Mouse (Mus musculus) 3134 (cell line): ENCODE measurements around the gene Bud31.
"Not testable (repeated sequence)": the region's sequence is repeated elsewhere in the genome, so short reads cannot be mapped to it uniquely, and the experiment has no call there.

Experiments used
- DNase-seq: peaks from one replicate; pipeline ENCODE4 v3.0.0-alpha.2; 2011; ENCODE audit warnings: low spot score; ENCODE audit not compliant: insufficient read length; ENCODE audit errors: extremely low read depth

Gene Bud31

GRCm38 (mm10) chr5:145139571-145140519, at the start of gene Bud31, which contains the start of gene Pdap1:
TSS of gene Bud31 (plus strand) at chr5:145140362.
TSS of gene Pdap1 (minus strand) at chr5:145140238.
- peak; percentile 94 for DNase-seq

GRCm38 (mm10) chr5:145096195-145096594, 44.0 kb upstream of the Bud31 start:
- DNase-seq = no peak

DNA sequence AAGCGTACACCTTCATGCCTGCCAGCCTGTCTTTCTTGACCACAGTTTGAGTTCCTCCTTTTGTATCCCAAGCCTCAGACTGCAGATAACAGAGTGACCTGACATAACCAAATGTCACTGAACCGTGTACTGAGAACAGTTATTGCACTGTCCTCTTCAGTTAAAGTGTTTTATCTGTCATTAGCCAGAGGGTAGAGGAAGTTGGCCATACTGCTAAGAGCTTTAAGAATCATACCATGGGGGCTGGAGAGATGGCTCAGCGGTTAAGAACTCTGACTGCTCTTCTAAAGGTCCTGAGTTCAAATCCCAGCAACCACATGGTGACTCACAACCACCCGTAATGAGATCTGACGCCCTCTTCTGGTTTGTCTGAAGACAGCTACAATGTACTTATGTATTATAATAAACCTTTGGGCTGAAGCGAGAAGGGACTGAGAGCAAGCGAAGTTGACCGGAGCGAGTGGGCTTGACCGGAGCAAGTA, 41.8 kb upstream of the Bud31 start:
- DNase-seq = no peak

DNA sequence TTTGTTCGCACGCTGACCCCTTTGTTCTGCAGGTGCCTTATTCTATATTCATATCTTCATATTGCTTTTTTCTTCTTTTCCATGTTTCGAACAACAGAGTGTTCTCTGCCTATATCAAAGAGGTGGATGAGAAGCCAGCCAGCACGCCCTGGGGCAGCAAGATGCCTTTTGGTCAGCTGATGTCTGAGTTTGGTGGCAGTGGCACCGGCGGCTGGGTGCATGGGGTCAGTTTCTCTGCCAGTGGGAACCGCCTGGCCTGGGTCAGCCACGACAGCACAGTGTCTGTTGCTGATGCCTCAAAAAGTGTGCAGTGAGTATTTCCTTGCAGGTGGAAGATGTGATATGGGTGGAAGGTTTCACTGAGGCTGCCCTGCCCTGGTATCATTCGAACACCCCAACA, 39.2 kb upstream of the Bud31 start:
- DNase-seq = no peak

DNA sequence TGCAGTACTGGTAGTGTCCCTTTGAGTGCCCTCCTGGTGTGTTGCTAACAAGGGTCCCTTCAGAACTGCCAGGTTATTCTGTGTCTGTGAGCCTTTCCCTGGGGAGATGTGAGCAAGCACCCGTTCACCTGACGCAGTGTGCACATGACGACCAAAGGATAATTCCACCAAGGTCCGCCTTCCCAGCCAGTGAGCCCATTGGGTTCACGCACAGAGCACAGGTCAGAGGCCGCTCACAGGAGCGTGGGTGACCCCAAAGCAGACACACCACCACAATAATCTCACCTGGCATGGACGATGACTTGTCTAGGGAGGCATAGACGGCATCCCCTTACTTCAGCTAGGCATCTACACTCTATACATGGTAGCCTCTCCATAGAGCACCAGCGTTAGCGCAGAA, 38.7 kb upstream of the Bud31 start:
- DNase-seq = not testable (repeated sequence)

GRCm38 (mm10) chr5:145102706-145103105, 37.5 kb upstream of the Bud31 start:
- no peak for DNase-seq

GRCm38 (mm10) chr5:145104328-145104727, 35.8 kb upstream of the Bud31 start:
- no peak for DNase-seq

- DNase-seq = no peak
These were observed 34.4 kb upstream of the Bud31 start for GRCm38 (mm10) chr5:145105694-145106275.

DNA sequence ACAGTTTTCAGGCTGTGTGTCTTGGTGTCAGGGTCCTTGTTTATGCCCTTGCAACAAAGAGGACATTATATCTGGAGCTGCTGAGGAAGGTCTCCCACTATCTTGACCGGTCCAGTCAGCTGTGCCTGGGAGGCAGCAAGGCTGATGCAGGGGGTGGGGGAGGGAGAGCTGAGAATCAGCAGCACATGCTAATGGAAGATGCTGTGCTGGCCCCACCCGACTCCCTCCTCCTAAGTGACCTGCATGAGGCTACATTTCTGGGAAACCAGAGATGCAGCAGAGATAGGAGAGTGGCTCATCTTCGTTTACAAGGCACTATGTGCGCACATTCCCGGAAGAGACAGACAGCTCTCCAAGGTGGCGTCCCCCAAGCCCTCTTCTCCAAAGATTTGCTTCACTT, 29.8 kb upstream of the Bud31 start:
- DNase-seq = no peak

DNA sequence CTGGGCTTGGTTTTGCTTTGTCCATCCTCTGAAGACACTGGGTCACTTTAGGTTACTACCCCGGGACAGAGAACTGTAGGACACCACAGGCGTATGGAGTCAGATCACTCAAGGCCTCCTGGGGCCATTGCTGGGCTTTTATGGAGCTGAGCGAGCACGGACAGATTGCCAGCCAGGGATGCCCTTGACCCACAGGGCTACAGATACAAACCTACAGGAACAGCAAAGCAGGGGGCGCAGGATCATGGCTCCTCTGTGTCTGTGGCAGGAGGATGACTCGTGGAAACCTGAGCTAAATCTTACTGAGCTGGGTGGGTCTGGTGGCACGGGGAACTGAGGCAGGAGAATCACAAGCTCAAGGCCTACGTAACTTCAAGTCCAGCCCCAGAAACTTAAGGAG, 27.6 kb upstream of the Bud31 start:
- no peak for DNase-seq

DNA sequence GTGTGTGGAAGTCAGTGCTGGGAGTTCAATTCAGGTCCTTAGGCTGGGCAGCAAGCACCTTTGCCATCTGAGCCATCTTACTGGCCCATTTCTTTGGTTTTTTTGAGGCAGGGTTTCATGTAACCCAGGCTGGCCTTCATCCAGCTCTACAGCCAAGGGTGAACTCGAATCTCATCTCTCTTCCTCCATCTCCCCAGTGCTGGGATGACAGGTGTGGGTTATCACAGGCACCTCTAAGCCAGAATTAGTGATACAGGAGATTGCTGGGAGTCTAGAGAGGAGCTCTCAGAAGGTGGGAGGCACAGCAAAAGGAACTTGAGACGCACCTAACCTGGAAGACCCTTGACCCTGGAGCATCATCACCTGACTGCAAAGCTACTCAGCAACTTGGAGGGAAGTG, 26.7 kb upstream of the Bud31 start:
- no peak for DNase-seq

DNA sequence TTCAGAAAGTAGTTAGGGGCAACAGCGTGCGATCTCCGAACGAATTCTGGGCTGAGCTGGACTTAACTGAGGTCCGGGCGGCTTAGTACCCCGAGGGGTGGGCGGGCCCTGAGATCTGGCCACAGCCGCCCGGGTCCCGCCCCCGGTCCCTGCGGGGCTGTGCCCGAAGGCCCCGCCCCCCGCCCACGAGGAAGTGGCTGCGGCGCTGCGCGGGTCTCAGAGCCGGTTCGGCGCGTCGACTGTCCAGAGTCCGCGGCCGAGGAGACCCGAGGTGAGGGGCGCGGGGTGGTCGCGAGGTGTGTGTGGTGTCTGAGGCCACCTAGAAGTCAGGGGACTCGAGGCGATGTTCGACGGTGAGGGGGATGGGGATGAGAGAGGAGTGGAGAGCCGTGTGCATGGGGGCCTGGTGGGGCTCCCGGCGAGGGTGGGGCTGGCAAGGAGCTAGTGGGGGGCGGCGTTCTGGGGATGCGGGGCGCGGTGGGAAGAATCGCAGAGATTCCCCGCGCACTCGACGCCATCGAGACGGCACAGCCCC, 26.0 kb upstream of the Bud31 start, which contains the start of gene Arpc1b:
Arpc1b (plus strand) TSS at position 145 of the 535 bp plus-strand sequence.
- DNase-seq = peak; percentile 88

GRCm38 (mm10) chr5:145114606-145115473, 25.3 kb upstream of the Bud31 start:
- peak; percentile 85 for DNase-seq

DNA sequence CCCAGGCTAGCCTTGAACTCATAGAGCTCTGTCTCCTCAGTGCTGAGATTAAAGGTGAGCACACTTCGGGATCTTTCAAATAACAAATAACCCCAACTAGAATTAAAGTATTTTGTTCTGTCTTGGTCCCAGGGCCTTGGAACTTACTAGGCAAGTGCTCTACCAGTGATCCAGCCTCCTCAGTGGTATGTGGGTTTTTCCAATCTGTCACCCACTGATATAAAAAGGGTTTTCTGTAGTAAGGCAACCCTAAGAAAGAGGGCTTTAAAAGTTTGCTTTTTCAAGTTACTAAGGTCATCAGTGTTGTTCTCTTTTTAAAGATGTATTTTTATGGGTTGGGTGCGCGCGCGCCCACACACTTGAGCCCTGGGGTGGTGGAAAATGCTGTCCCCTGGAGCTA, 24.4 kb upstream of the Bud31 start:
- DNase-seq = no peak

DNA sequence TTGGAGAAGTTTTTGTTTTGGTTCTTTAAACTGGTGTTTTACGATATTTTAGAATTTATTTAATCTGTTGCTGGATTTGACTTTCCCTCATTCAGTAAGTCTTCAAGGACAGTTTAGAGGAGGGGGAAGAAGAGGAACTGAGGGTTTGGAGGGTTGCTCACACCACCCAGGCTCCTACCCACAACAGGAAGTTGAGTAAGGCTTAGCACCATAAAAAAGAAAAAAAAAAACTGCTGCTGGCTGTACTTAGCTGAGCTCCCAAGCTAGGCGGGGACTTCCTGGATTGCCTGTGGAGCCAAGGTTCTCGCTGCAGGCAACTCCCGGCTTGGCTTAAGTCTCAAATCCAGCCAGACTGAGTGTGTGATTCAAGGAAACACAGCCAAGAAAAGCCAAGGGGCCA, 23.8 kb upstream of the Bud31 start:
- peak; percentile 78 for DNase-seq

GRCm38 (mm10) chr5:145116916-145117315, 23.2 kb upstream of the Bud31 start:
- DNase-seq = peak; percentile 69

- DNase-seq = no peak
These were observed 22.2 kb upstream of the Bud31 start for GRCm38 (mm10) chr5:145118005-145118404.

DNA sequence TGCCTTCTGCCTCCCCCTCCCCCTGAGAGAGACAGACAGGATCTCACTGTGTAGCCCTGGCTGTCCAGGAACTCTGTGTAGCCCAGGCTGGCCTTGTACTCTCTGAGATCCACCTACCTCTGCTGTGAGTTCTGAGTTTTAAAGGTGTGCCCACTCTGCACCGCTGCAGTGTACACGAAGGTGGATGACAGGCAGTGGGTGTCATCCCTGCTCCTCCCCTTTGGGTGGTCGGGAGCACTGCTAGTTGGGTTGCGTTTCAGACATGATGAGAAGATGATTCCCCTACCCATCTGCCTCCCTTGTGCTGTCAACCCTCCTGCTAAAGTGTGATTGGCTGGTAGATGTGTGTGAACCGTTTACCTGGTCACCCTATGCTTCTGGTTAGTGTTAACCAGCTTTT, 21.7 kb upstream of the Bud31 start:
- no peak for DNase-seq

GRCm38 (mm10) chr5:145119385-145119784, 20.8 kb upstream of the Bud31 start:
- no peak for DNase-seq

DNA sequence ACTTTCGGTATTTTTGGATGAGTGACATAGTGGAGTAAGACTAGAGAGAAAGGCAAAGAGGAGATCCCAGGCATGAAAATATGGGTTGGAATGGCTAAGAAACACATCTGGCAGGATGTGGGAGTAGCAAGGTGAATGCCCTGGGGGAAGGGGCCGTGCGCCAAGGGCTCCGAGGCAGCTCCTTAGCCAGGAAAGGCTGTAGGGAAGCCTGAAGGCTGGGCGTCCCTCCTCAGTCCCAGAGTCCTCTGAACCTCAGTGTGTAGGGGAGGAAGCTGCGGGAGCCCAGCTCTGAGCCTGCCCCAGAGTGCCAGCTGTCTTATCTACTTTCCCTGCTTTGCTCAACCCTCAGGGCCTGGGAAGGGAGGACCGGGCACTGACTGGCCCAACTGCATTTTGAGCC, 19.2 kb upstream of the Bud31 start:
- DNase-seq = peak; percentile 42

GRCm38 (mm10) chr5:145123396-145123795, 16.8 kb upstream of the Bud31 start:
- no peak for DNase-seq
